Mouse (Mus musculus): ENCODE measurements around the gene Map3k13. TPM values are rescaled to one million over a fixed set of nuclear protein-coding genes. Genes with fewer than 3 reads are reported as not detected.
A peak's percentile ranks its signal among the peaks of the same experiment; 100 is the strongest.

Map3k13 gene
- total and polyA plus RNA-seq, 2 experiments from 2014 or later, result 3.0 to 8.7 TPM

DNA sequence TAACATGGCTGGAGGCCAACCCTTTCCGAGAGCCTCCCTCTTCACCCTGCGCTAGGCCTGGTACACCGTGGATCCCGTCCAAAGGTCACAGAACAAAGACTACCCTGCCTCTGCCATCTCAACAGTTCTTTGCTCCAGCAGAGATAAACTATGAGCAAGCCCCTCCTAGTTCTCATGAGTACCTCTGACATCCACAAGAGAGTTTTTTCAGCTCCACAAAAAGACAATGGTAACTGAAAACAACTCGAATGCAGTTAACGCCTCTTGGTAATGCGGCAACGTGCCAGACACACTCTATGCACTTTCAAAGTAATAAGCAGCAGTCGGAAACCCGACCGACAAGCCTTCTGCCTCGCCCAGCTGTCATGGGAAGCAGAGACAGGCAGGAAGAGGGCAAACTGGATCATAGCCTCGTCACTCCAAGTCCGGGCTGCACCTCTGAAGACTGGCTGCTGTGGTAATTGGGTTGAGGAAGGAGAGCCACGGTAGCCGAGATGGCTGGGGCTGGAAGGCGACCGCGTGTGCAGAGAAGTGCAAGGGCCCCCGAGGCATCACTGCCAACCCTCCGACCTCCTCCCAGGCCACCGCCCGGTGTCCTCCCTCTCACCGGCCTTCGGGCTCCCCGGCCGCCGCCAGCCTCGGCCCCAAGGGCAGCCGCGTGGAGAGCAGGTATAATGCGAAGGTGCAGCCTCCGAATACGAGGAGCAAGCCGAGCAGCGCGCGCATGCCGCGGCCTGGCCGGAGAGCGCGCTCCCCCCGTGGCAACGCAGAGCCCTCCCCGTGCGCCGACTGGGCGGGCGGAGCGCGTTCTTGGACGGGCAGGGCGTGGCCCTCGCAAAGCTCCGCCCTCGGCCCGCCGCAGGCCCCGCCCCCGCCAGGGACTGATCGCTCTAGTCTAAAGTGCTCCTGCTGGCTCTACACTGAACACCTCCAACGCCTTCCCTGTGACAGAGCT, 152.9 kb downstream of the Map3k13 start, which contains the start of gene Tmem41a:
TSS of gene Tmem41a (minus strand) at position 792 of the 955 bp plus-strand sequence.
- peak within 1 kb of the TSS; percentile 87 for H3K4me2 ChIP-seq (ENCODE audit: low read depth)
- H3K9ac ChIP-seq, result peak within 1 kb of the TSS; percentile 75
- no peak for TF ChIP-seq CTCF (IDR thresholded peaks at IDR 0.05; ENCODE audit: low read depth)
- H3K4me1 ChIP-seq (ENCODE audit: insufficient read depth), result peaks cover 7% of the 10 kb centered on the region
- WGBS, result 3% methylated on average over 63 of the region's 63 CpGs
- H3K4me3 ChIP-seq (ENCODE audit: low read depth, low read length), result peak within 1 kb of the TSS; percentile 74
- ATAC-seq (peak; percentile 98), DNase-seq (peak; percentile 87)
- H3K9me3 ChIP-seq (ENCODE audit: low read length), result no peaks in the 10 kb centered on the region
- H3K27ac ChIP-seq (ENCODE audit: low read depth, low read length), result peak within 1 kb of the TSS; percentile 74; the same call in 1 of the 2 replicates
- no peaks in the 10 kb centered on the region for H3K27me3 ChIP-seq (ENCODE audit: insufficient read depth, low read length)
- no peaks in the 10 kb centered on the region for H3K36me3 ChIP-seq (ENCODE audit: insufficient read depth)

GRCm38 (mm10) chr16:21955591-21955990, 161.4 kb downstream of the Map3k13 start:
- no peak overlapping the region for H3K27ac ChIP-seq (ENCODE audit: low read depth, low read length)
- no peaks in the 10 kb centered on the region for H3K4me1 ChIP-seq (ENCODE audit: insufficient read depth)
- no peaks in the 10 kb centered on the region for H3K36me3 ChIP-seq (ENCODE audit: insufficient read depth)
- no peak overlapping the region for H3K9ac ChIP-seq
- no peak overlapping the region for H3K4me2 ChIP-seq (ENCODE audit: low read depth)
- no peaks in the 10 kb centered on the region for H3K27me3 ChIP-seq (ENCODE audit: insufficient read depth, low read length)
- no peak for TF ChIP-seq CTCF (IDR thresholded peaks at IDR 0.05; ENCODE audit: low read depth)
- H3K9me3 ChIP-seq (ENCODE audit: low read length), result no peaks in the 10 kb centered on the region
- no peak for DNase-seq
- WGBS, result 84% methylated on average over 12 of the region's 12 CpGs
- H3K4me3 ChIP-seq (ENCODE audit: low read depth, low read length), result no peak overlapping the region
- ATAC-seq, result no peak

- Histone ChIP-seq H3K4me2 (ENCODE audit: low read depth) (no peak overlapping the region), H3K9me3 (ENCODE audit: low read length) (no peaks in the 10 kb centered on the region), H3K27me3 (ENCODE audit: insufficient read depth, low read length) (no peaks in the 10 kb centered on the region), H3K4me1 (ENCODE audit: insufficient read depth) (no peaks in the 10 kb centered on the region), H3K27ac (ENCODE audit: low read depth, low read length) (no peak overlapping the region), H3K36me3 (ENCODE audit: insufficient read depth) (no peaks in the 10 kb centered on the region), H3K9ac (no peak overlapping the region), H3K4me3 (ENCODE audit: low read depth, low read length) (no peak overlapping the region)
- 79% methylated on average over 3 of the region's 3 CpGs for WGBS
- no peak for ATAC-seq
- no peak for TF ChIP-seq CTCF (IDR thresholded peaks at IDR 0.05; ENCODE audit: low read depth)
- DNase-seq, result no peak
These were observed 171.4 kb downstream of the Map3k13 start for GRCm38 (mm10) chr16:21965576-21965975.

DNA sequence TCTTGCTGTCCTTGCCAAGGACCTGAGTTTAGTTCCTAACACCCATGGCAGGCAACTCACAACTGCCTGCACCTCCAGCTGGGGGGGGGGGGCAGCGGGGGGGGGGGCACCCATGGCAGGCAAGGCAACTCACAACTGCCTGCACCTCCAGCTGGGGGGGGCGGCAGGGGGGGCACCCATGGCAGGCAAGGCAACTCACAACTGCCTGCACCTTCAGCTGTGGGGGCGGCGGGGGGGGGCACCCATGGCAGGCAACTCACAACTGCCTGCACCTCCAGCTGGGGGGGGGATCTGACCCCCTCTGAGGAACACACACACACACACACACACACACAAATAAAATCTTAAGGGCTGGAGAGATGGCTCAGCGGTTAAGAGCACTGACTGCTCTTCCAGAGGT, 175.7 kb downstream of the Map3k13 start:
- TF ChIP-seq CTCF (IDR thresholded peaks at IDR 0.05; ENCODE audit: low read depth), result no peak
- H3K9me3 ChIP-seq (ENCODE audit: low read length), result no peaks in the 10 kb centered on the region
- H3K27me3 ChIP-seq (ENCODE audit: insufficient read depth, low read length), result no peaks in the 10 kb centered on the region
- no peaks in the 10 kb centered on the region for H3K4me1 ChIP-seq (ENCODE audit: insufficient read depth)
- H3K9ac ChIP-seq, result no peak overlapping the region
- H3K36me3 ChIP-seq (ENCODE audit: insufficient read depth), result no peaks in the 10 kb centered on the region
- H3K4me2 ChIP-seq (ENCODE audit: low read depth), result no peak overlapping the region
- 93% methylated on average over 5 of the region's 5 CpGs for WGBS
- DNase-seq (no peak), ATAC-seq (no peak)
- H3K4me3 ChIP-seq (ENCODE audit: low read depth, low read length), result no peak overlapping the region
- no peak overlapping the region for H3K27ac ChIP-seq (ENCODE audit: low read depth, low read length)

DNA sequence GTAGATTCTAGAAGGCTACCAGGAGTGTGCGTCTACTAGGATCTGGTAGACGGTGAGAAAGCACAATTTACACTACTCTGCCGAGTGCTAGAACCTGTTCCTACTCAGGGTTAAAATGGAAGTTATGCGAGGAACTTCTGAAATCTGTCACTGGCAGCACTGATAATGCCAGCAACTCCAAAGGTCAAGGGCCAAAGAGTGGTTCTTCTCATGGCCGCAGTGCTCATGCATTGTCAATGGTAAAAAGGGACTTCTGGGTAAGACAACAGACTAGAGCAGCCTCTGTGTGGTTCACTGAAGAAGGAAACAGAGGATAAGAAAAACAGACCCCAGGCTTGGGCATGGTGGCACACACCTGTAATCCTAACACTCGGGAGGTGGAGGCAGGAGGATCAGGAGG, 176.4 kb downstream of the Map3k13 start:
- no peak for ATAC-seq
- H3K9ac ChIP-seq, result no peak overlapping the region
- no peak for DNase-seq
- TF ChIP-seq CTCF (IDR thresholded peaks at IDR 0.05; ENCODE audit: low read depth), result no peak
- H3K9me3 ChIP-seq (ENCODE audit: low read length), result no peaks in the 10 kb centered on the region
- WGBS, result 90% methylated on average over 6 of the region's 6 CpGs
- no peaks in the 10 kb centered on the region for H3K4me1 ChIP-seq (ENCODE audit: insufficient read depth)
- H3K27me3 ChIP-seq (ENCODE audit: insufficient read depth, low read length), result no peaks in the 10 kb centered on the region; the same call in 1 of the 2 replicates
- H3K4me2 ChIP-seq (ENCODE audit: low read depth), result no peak overlapping the region
- no peaks in the 10 kb centered on the region for H3K36me3 ChIP-seq (ENCODE audit: insufficient read depth)
- H3K27ac ChIP-seq (ENCODE audit: low read depth, low read length), result no peak overlapping the region
- H3K4me3 ChIP-seq (ENCODE audit: low read depth, low read length), result no peak overlapping the region

DNA sequence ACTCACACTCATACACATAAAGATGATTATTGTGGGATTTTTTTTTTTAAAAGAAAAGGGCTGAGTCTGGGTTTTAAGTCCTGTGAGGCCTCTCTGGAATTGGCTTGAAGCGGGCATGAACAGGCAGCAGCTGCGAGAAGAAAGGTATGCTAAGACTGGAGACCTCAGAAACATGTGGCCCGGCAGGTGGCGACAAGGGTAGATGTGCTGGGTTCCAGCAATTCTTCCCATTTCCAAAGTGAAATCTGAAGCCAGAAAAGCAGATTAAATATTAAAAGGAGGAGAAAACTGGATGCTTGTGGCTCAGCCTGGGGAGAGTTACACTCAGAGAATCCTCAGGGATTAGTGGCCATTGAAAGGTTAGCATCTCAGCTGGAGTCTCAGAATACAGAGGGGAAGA, 177.3 kb downstream of the Map3k13 start:
- H3K4me2 ChIP-seq (ENCODE audit: low read depth), result no peak overlapping the region
- 69% methylated on average over 4 of the region's 4 CpGs for WGBS
- no peak overlapping the region for H3K9ac ChIP-seq
- no peak overlapping the region for H3K4me3 ChIP-seq (ENCODE audit: low read depth, low read length)
- no peaks in the 10 kb centered on the region for H3K9me3 ChIP-seq (ENCODE audit: low read length)
- H3K36me3 ChIP-seq (ENCODE audit: insufficient read depth), result no peaks in the 10 kb centered on the region
- no peaks in the 10 kb centered on the region; the same call in 1 of the 2 replicates for H3K27me3 ChIP-seq (ENCODE audit: insufficient read depth, low read length)
- H3K4me1 ChIP-seq (ENCODE audit: insufficient read depth), result no peaks in the 10 kb centered on the region
- no peak for TF ChIP-seq CTCF (IDR thresholded peaks at IDR 0.05; ENCODE audit: low read depth)
- H3K27ac ChIP-seq (ENCODE audit: low read depth, low read length), result no peak overlapping the region
- DNase-seq (no peak), ATAC-seq (no peak)

GRCm38 (mm10) chr16:21976203-21976602, 182.1 kb downstream of the Map3k13 start:
- Histone ChIP-seq H3K9ac (no peak overlapping the region), H3K27ac (ENCODE audit: low read depth, low read length) (no peak overlapping the region), H3K4me3 (ENCODE audit: low read depth, low read length) (0 out of 2 replicates have a peak overlapping the region, but pooled peaks have one; percentile 5), H3K4me2 (ENCODE audit: low read depth) (peak overlapping the region; percentile 21; the same call in 1 of the 2 replicates), H3K27me3 (ENCODE audit: insufficient read depth, low read length) (no peaks in the 10 kb centered on the region; the same call in 1 of the 2 replicates), H3K9me3 (ENCODE audit: low read length) (no peaks in the 10 kb centered on the region), H3K36me3 (ENCODE audit: insufficient read depth) (no peaks in the 10 kb centered on the region), H3K4me1 (ENCODE audit: insufficient read depth) (no peaks in the 10 kb centered on the region)
- ATAC-seq (no peak), DNase-seq (peak; percentile 4)
- WGBS, result 3% methylated on average over 16 of the region's 16 CpGs
- TF ChIP-seq CTCF (IDR thresholded peaks at IDR 0.05; ENCODE audit: low read depth), result no peak

Data from forebrain, postnatal 0 days (tissue).